9 mouse cellular contexts compared by ENCODE assay signal in genomic region chr11:117870688-117871365, GRCm38 (mm10). TPM values are rescaled to one million over a fixed set of nuclear protein-coding genes. Genes with fewer than 3 reads are reported as not detected.
A peak's percentile ranks its signal among the peaks of the same experiment; 100 is the strongest.
DNase-seq lines count a peak whose midpoint lies in the region; TF ChIP-seq lines count a peak whose summit lies in the region.
"Had no signal": no experiment of that assay in that cellular context is flagged by ENCODE, and none has a peak within 500 bp of the region (broad histone marks: within the 10 kb centered on the region; RNA-seq: fewer than 3 reads in every experiment).

No protein-coding gene starts in this region.

- H3K36me3 ChIP-seq in ES-E14 (ENCODE audit: control insufficient read depth, insufficient read depth, low read length, poor library complexity, severe bottlenecking) = no peaks in the 10 kb centered on the region
- 0 out of 2 replicates have a peak, but pooled peaks cover 6% of the 10 kb centered on the region for H3K36me3 ChIP-seq in forebrain, embryonic 10.5 days (replicated peaks)

- peak overlapping the region; percentile 18 to 54; a peak in 3 of 4 replicates for H3K4me3 ChIP-seq in ES-E14 (ENCODE audit: insufficient read depth in 1 of 2, low read depth in 1 of 2, low read length in 2 of 2, poor library complexity in 1 of 2, severe bottlenecking in 1 of 2)
- no peak overlapping the region; the same call in 1 of the 2 replicates for H3K4me3 ChIP-seq in forebrain, embryonic 10.5 days

- peak overlapping the region; percentile 58; the same call in 1 of the 2 replicates for H3K9ac ChIP-seq in ES-E14 (ENCODE audit: insufficient read depth, low read depth, low read length, poor library complexity, severe bottlenecking)

- peak; percentile 86 for DNase-seq in ES-E14 (ENCODE audit: low read depth, low spot score)
- DNase-seq in brain, embryonic 18.5 days (ENCODE audit: low read depth, low spot score) = peak; percentile 68
- DNase-seq in forebrain, embryonic 10.5 days (ENCODE audit: extremely low spot score, low spot score) = peak; percentile 74
- peak; percentile 71 to 84 for DNase-seq in heart, postnatal 14 days
- DNase-seq in layer of hippocampus, adult 8-10 months (ENCODE audit: low spot score in 2 of 2) = peak; percentile 76 to 78
- DNase-seq in lung, postnatal 14 days = peak; percentile 78
- DNase-seq in right cerebral cortex, adult 2 months (ENCODE audit: low spot score in 2 of 2) = peak; percentile 76 to 82
- DNase-seq in urinary bladder, postnatal 36 days (ENCODE audit: low spot score in 2 of 2) = peak; percentile 58 to 72

- H3K9me3 ChIP-seq in ES-E14 (ENCODE audit: control insufficient read depth, insufficient read depth, low read depth, low read length) = no peaks in the 10 kb centered on the region
- no peaks in the 10 kb centered on the region for H3K9me3 ChIP-seq in forebrain, embryonic 10.5 days

- peaks cover 56% of the 10 kb centered on the region for H3K27me3 ChIP-seq in forebrain, embryonic 10.5 days (ENCODE audit: poor library complexity, severe bottlenecking)

- intact Hi-C loops in heart, postnatal 14 days (cut with DNase I) = loop anchor here (1.0 to 5.0 kb wide), 5 partner anchors 41 to 351 kb away; no protein-coding TSS in a partner anchor

- H3K27ac ChIP-seq in ES-E14 (ENCODE audit: insufficient read depth, low read depth, low read length, poor library complexity, severe bottlenecking) = no peak overlapping the region
- 0 out of 2 replicates have a peak overlapping the region, but pooled peaks have one; percentile 40 for H3K27ac ChIP-seq in forebrain, embryonic 10.5 days

- H3K4me1 ChIP-seq in ES-E14 (ENCODE audit: control insufficient read depth in 2 of 2, insufficient read depth in 2 of 2, low read length in 2 of 2, poor library complexity in 1 of 2) = peaks cover 8 to 22% of the 10 kb centered on the region in 2 experiments; a peak in 3 of 4 replicates
- H3K4me1 ChIP-seq in forebrain, embryonic 10.5 days = peaks cover 77% of the 10 kb centered on the region

- in situ Hi-C loops in ES-E14 (cut with MboI; ENCODE audit: low sequenced_read_pairs in 2 of 2, unreplicated experiment in 2 of 2) = loop anchor here in 1 of 2 experiments (5.0 to 25.0 kb wide), 2 partner anchors 211 to 366 kb away; partner anchors contain the start of gene Cyth1

- 35% methylated on average over 12 of the region's 12 CpGs for WGBS in forebrain, embryonic 10.5 days

TF ChIP-seq in ES-E14, 5 proteins besides CTCF, POLR2A, EP300 and RAD21:
- TF ChIP-seq HCFC1 (IDR thresholded peaks at IDR 0.05; ENCODE audit: borderline replicate concordance, insufficient read depth, low read length) (peak; percentile 39; the same call in 1 of the 2 replicates), ZNF384 (IDR thresholded peaks at IDR 0.05; ENCODE audit: low read depth, low read length) (no peak), CHD2 (IDR thresholded peaks at IDR 0.05; ENCODE audit: low read depth, low read length) (no peak), ZC3H11A (IDR thresholded peaks at IDR 0.05; ENCODE audit: borderline replicate concordance, low read depth, low read length) (peak; percentile 97), MAFK (IDR thresholded peaks at IDR 0.05; ENCODE audit: insufficient read depth, low read depth, low read length) (no peak)

RNA-seq across cellular contexts. Expression of gene Tha1, which starts 2.5 kb away (rescaled TPM):
- total RNA-seq in ES-E14 (2012; rRNA removed) = 1.2 and 3.1 TPM in 2 replicates
- 4.4 and 6.4 TPM in 2 replicates for polyA plus RNA-seq in forebrain, embryonic 10.5 days (2016; fragmentation: Nextera tagmentation; extraction: Ambion mirVana)
- total RNA-seq in heart, postnatal 14 days (2021) = 1 to 10 TPM; 6.3 to 6.8 TPM
- total RNA-seq in layer of hippocampus, adult 8-10 months (2022) = 1 to 10 TPM; 3.1 to 5.9 (median 5.6) TPM

RNA-seq across cellular contexts. Expression of gene Tmem235, which starts 10.3 kb away (rescaled TPM):
- 0.36 and 0.58 TPM in 2 replicates for total RNA-seq in ES-E14 (2012; rRNA removed)
- not detected in 2 replicates for polyA plus RNA-seq in forebrain, embryonic 10.5 days (2016; fragmentation: Nextera tagmentation; extraction: Ambion mirVana)
- not detected for total RNA-seq in heart, postnatal 14 days (2021)
- under 1 TPM in 1 of 4 experiments, not detected in 3; 0.24 TPM for total RNA-seq in layer of hippocampus, adult 8-10 months (2022)
- polyA plus RNA-seq: liver, embryonic 16.5 days had no signal

RNA-seq across cellular contexts. Expression of gene Birc5, which starts 21.8 kb away (rescaled TPM):
- 125 and 166 TPM in 2 replicates for total RNA-seq in ES-E14 (2012; rRNA removed)
- 412 and 424 TPM in 2 replicates for polyA plus RNA-seq in forebrain, embryonic 10.5 days (2016; fragmentation: Nextera tagmentation; extraction: Ambion mirVana)
- total RNA-seq in heart, postnatal 14 days (2021) = 1 to 10 TPM; 3.8 to 9.8 TPM
- total RNA-seq in layer of hippocampus, adult 8-10 months (2022) = 1 to 10 TPM in 2 of 4 experiments, under 1 TPM in 2; 0.12 to 1.6 (median 0.86) TPM

RNA-seq across cellular contexts. Expression of gene Tk1, which starts 44.9 kb away (rescaled TPM):
- total RNA-seq in ES-E14 (2012; rRNA removed) = 77.5 and 89.3 TPM in 2 replicates
- polyA plus RNA-seq in forebrain, embryonic 10.5 days (2016; fragmentation: Nextera tagmentation; extraction: Ambion mirVana) = 167 and 178 TPM in 2 replicates
- 1 to 10 TPM; 5.6 to 9.7 TPM for total RNA-seq in heart, postnatal 14 days (2021)
- 1 to 10 TPM in 1 of 4 experiments, under 1 TPM in 3; 0.54 to 1.3 (median 0.88) TPM for total RNA-seq in layer of hippocampus, adult 8-10 months (2022)

RNA-seq across cellular contexts. Expression of gene Afmid, which starts 45.1 kb away (rescaled TPM):
- total RNA-seq in ES-E14 (2012; rRNA removed) = 1.8 and 2.4 TPM in 2 replicates
- polyA plus RNA-seq in forebrain, embryonic 10.5 days (2016; fragmentation: Nextera tagmentation; extraction: Ambion mirVana) = 4.0 and 4.8 TPM in 2 replicates
- total RNA-seq in heart, postnatal 14 days (2021) = 1 to 10 TPM; 4.2 to 6.6 TPM
- 1 to 10 TPM; 4.0 to 5.4 (median 4.2) TPM for total RNA-seq in layer of hippocampus, adult 8-10 months (2022)

Comparison
In these comparisons a context has a peak if more than half of its experiments do, and no peak if none do; other contexts are left out.
1. RNA of gene Birc5, which starts 21.8 kb away (total RNA-seq): 125 to 166 TPM in ES-E14; 3.8 to 9.8 TPM in heart, postnatal 14 days and 0.12 to 1.6 TPM in layer of hippocampus, adult 8-10 months; every median in the first group is over 10 times any median in the second.
2. Peak in every context shown above with its lines, with median percentiles within 50 percentile points of each other: DNase-seq.